Mouse (Mus musculus): ENCODE data around the gene Klhdc3. TPM values are rescaled to one million over a fixed set of nuclear protein-coding genes. Genes with fewer than 3 reads are reported as not detected.

The Klhdc3 gene
- total RNA-seq, 2 experiments from 2014 or later: 195 to 200 TPM

DNA sequence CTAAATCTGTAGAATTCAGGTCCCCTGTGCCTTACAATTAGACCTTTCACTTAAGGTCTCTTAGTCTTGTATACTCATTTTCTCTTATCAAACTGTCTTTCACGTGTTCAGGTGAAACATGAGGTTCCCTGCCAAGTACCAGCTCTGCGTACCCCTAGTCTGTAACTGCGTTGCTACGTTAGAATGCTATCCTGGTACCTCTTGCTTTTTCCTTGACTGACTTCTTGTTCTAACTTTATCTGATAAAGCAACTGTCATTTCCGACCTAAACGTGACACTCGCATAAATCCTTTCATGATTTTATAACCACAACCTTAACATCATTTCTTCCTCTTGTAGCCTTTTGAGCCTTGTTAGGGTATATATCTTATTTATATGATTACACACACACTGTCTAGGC, 31.7 kb upstream of the Klhdc3 start:
- TF ChIP-seq CTCF (IDR thresholded peaks at IDR 0.05): no peak
- peak overlapping the region; percentile 85 for H3K4me3 ChIP-seq
- intact Hi-C loops (cut with DNase I): loop anchor here (2.0 kb wide), 1 partner anchor 68 kb away; no protein-coding TSS in a partner anchor
- H3K27ac ChIP-seq: no peak overlapping the region
- DNase-seq (ENCODE audit: extremely low spot score in 1 of 2, low spot score in 2 of 2): no peak

DNA sequence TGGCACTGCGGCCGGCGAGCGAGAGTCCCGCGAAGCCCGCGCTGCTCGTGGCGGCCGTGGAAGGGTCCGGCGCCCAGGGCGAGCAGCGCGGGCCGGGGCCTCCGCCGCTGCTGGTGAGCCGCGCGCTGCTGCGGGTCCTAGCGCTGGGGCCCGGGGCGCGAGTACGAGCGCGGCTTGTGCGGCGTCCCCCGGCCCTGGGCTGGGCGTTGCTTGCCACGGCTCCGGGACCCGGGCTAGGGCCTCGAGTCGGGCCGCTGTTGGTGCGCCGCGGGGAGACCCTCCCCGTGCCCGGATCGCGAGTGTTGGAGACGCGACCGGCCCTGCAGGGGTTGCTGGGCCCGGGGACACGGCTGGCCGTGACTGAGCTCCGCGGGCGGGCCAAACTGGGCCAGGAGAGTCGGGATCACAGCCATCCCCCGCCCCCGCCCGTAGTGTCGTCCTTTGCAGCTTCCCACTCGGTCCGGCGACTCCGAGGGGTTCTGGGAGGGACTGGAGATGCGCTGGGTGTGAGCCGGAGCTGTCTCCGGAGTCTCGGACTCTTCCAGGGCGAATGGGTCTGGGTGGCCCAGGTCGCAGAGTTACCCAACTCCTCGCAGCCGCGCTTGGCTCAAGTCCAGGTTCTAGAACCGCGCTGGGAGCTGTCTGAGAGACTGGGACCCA, 31.0 kb upstream of the Klhdc3 start:
- Histone ChIP-seq H3K4me3 (peak overlapping the region; percentile 85), H3K27ac (peak overlapping the region; percentile 86)
- TF ChIP-seq CTCF (IDR thresholded peaks at IDR 0.05): no peak
- intact Hi-C loops (cut with DNase I): loop anchor here (1.0 to 2.0 kb wide), 2 partner anchors 31 to 67 kb away; partner anchors contain the start of gene Klhdc3
- DNase-seq (ENCODE audit: extremely low spot score in 1 of 2, low spot score in 2 of 2): no peak

- Histone ChIP-seq H3K4me3 (peak within 1 kb of the TSS; percentile 85), H3K27ac (peak within 1 kb of the TSS; percentile 86)
- DNase-seq (ENCODE audit: extremely low spot score in 1 of 2, low spot score in 2 of 2): peak; percentile 90
- intact Hi-C loops (cut with DNase I): loop anchor here (1.0 kb wide), 1 partner anchor 31 kb away; the partner anchor contains the start of gene Klhdc3
- no peak for TF ChIP-seq CTCF (IDR thresholded peaks at IDR 0.05)
Observed at GRCm38 (mm10) chr17:46710959-46711597, 30.4 kb upstream of the Klhdc3 start, which contains the start of gene Pex6. Gene Pex6 (plus strand): TSS chr17:46711463.

GRCm38 (mm10) chr17:46706375-46707089, 25.8 kb upstream of the Klhdc3 start:
- intact Hi-C loops (cut with DNase I): no loop called here
- DNase-seq (ENCODE audit: extremely low spot score in 1 of 2, low spot score in 2 of 2): no peak
- H3K4me3 ChIP-seq: no peak overlapping the region
- H3K27ac ChIP-seq: no peak overlapping the region
- TF ChIP-seq CTCF (IDR thresholded peaks at IDR 0.05): no peak

DNA sequence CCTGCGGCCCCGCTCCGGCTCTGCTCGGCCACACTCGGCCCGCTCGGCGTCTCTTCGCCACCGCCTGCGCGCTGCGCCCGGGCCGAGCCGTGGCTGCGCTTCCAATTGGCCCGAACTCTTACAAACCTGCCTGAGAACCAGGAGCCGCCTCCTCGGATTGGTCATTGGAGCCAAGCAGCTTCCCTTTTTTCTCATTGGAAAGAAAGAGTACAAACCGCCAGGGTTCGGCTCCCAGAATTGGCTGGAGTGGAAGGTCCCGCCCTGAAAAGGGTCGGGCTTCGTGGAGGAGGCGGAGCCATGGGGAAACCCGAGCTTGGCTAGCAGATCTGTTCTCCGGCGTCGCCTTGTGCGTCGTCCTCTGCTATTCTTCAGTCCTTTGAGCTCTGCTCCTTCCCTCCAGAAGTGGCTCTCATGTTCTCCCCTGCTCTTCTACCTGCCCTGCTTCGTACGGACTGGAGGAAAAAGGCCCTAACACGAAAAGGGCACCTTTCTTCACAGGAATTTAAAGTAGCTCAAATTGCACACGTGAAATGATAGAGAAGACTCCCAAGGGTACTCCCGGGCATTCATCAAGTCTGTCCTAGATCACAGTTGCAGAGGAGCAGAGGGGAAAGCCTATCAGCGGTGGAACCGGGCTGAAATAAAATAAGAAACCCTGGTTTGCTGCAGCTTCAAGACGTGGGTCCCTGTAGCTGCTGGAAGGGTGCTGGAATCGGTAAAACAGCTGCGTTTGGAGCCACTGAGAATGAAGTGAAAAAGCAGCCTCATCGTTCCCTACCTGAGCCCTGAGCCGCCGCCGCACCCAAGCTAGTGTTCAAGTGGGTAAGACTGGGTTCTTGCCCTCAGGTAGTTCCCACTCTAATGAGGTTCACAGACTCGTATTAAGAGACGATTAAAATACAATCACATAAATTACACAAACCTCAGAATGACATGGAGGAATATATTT, 24.4 kb upstream of the Klhdc3 start, which contains the start of gene Ppp2r5d:
TSS of gene Ppp2r5d (minus strand) at position 225 of the 949 bp plus-strand sequence.
- peak; percentile 93 to 96 for DNase-seq (ENCODE audit: extremely low spot score in 1 of 2, low spot score in 2 of 2)
- peak within 1 kb of the TSS; percentile 87 for H3K27ac ChIP-seq
- no peak; the same call in 1 of the 2 replicates for TF ChIP-seq CTCF (IDR thresholded peaks at IDR 0.05)
- intact Hi-C loops (cut with DNase I): loop anchor here (2.0 to 5.0 kb wide), 2 partner anchors 24 to 153 kb away; partner anchors contain the start of gene Klhdc3
- H3K4me3 ChIP-seq: peak within 1 kb of the TSS; percentile 88

DNA sequence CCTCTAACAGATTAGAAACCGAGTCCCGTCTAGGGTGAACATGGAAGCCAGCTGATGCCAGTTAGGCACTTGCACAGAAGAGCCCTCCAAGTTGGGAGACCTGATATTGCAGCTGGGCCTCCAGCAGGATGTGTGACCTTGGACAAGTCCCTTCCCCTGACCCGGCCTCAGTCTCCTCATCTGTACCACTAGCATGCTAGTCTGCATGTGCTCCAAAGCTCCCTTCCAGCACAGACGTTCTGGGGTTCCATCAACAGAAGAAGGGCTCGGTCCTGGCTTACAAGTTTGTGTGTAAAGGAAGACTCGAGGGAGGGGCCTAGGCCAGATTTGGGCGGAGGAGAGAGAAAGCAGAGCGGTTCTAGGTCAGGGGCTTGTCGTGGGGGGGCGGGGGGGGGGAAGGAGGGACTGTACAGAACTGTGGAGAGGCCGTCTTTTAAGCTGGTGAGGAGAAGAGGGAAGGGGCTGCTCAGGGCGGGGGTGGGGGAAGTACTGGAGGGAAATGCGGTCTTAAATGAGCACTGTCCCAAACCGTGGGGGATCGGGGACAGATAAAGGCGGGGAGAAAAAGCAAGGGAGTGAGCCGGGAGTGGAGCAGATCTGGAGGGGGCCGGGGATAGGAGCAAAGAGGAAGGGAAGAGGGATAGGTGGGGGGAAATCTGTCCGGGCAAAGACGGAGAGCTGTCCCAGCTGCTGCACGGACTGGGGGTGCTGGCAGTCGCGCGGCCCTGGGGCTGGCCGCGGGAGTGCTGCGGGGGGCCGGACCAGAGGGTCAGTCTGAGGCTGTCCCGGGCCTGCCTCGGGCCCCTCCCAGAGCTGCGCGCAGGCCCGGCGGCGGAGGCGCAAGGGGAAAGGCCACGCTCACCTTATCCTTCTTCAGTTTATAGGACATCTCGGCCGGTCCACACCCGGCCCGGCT, 23.5 kb upstream of the Klhdc3 start:
- peak overlapping the region; percentile 88 for H3K4me3 ChIP-seq
- no peak for TF ChIP-seq CTCF (IDR thresholded peaks at IDR 0.05)
- intact Hi-C loops (cut with DNase I): loop anchor here (2.0 to 5.0 kb wide), 2 partner anchors 23 to 152 kb away; partner anchors contain the start of gene Klhdc3
- peak overlapping the region; percentile 87 for H3K27ac ChIP-seq
- DNase-seq (ENCODE audit: extremely low spot score in 1 of 2, low spot score in 2 of 2): no peak

- TF ChIP-seq CTCF (IDR thresholded peaks at IDR 0.05): no peak
- no peak for DNase-seq (ENCODE audit: extremely low spot score in 1 of 2, low spot score in 2 of 2)
- no peak overlapping the region for H3K27ac ChIP-seq
- intact Hi-C loops (cut with DNase I): loop anchor here (5.0 kb wide), 1 partner anchor 150 kb away; no protein-coding TSS in a partner anchor
- no peak overlapping the region; the same call in 1 of the 2 replicates for H3K4me3 ChIP-seq
Observed at GRCm38 (mm10) chr17:46702506-46702905, 21.8 kb upstream of the Klhdc3 start.

- no peak for DNase-seq (ENCODE audit: extremely low spot score in 1 of 2, low spot score in 2 of 2)
- intact Hi-C loops (cut with DNase I): loop anchor here (5.0 kb wide), 1 partner anchor 150 kb away; no protein-coding TSS in a partner anchor
- peak overlapping the region; percentile 0; the same call in 1 of the 2 replicates for H3K27ac ChIP-seq
- no peak for TF ChIP-seq CTCF (IDR thresholded peaks at IDR 0.05)
- peak overlapping the region; percentile 21 for H3K4me3 ChIP-seq
Observed at GRCm38 (mm10) chr17:46702100-46702499, 21.4 kb upstream of the Klhdc3 start.

- Histone ChIP-seq H3K4me3 (peak overlapping the region; percentile 11), H3K27ac (peak overlapping the region; percentile 13; the same call in 1 of the 2 replicates)
- DNase-seq (ENCODE audit: extremely low spot score in 1 of 2, low spot score in 2 of 2): no peak
- no peak for TF ChIP-seq CTCF (IDR thresholded peaks at IDR 0.05)
- intact Hi-C loops (cut with DNase I): loop anchor here (5.0 kb wide), 1 partner anchor 149 kb away; no protein-coding TSS in a partner anchor
Observed at GRCm38 (mm10) chr17:46701489-46701888, 20.8 kb upstream of the Klhdc3 start.
